Mouse (Mus musculus): Measurements from ENCODE around the gene Cd164l2. TPM values are rescaled to one million over a fixed set of nuclear protein-coding genes. Genes with fewer than 3 reads are reported as not detected.
A peak's percentile ranks its signal among the peaks of the same experiment; 100 is the strongest.

The Cd164l2 gene
- polyA plus RNA-seq, 1 experiment = 9.6 TPM

GRCm38 (mm10) chr4:133185893-133186292, 26.0 kb upstream of the Cd164l2 start:
- TF ChIP-seq POLR2A (IDR thresholded peaks at IDR 0.05; ENCODE audit: insufficient read depth, low read length) (no peak), EP300 (IDR thresholded peaks at IDR 0.05; ENCODE audit: insufficient read depth, low read depth, low read length) (no peak), CTCF (IDR thresholded peaks at IDR 0.05; ENCODE audit: low read depth, low read length) (no peak)
- no peaks in the 10 kb centered on the region for H3K9me3 ChIP-seq (replicated peaks; ENCODE audit: control insufficient read depth, insufficient read depth, low read length, poor library complexity, severe bottlenecking)
- H3K27me3 ChIP-seq (ENCODE audit: control insufficient read depth, insufficient read depth, low read length, poor library complexity, severe bottlenecking) = no peaks in the 10 kb centered on the region
- H3K4me3 ChIP-seq (ENCODE audit: low read depth, low read length) = no peak overlapping the region
- peaks cover 3% of the 10 kb centered on the region for H3K4me1 ChIP-seq (ENCODE audit: control insufficient read depth, insufficient read depth, low read length)
- H3K36me3 ChIP-seq (ENCODE audit: control insufficient read depth, insufficient read depth, low read length, poor library complexity, severe bottlenecking) = peaks cover 53% of the 10 kb centered on the region
- no peak overlapping the region for H3K27ac ChIP-seq (ENCODE audit: insufficient read depth, low read length)
- H3K9ac ChIP-seq (ENCODE audit: low read depth, poor library complexity, severe bottlenecking) = no peak overlapping the region

- Histone ChIP-seq H3K27ac (ENCODE audit: insufficient read depth, low read length) (no peak overlapping the region), H3K27me3 (ENCODE audit: control insufficient read depth, insufficient read depth, low read length, poor library complexity, severe bottlenecking) (no peaks in the 10 kb centered on the region), H3K9ac (ENCODE audit: low read depth, poor library complexity, severe bottlenecking) (no peak overlapping the region), H3K36me3 (ENCODE audit: control insufficient read depth, insufficient read depth, low read length, poor library complexity, severe bottlenecking) (peaks cover 51% of the 10 kb centered on the region), H3K4me1 (ENCODE audit: control insufficient read depth, insufficient read depth, low read length) (peaks cover 3% of the 10 kb centered on the region), H3K9me3 (replicated peaks; ENCODE audit: control insufficient read depth, insufficient read depth, low read length, poor library complexity, severe bottlenecking) (no peaks in the 10 kb centered on the region), H3K4me3 (ENCODE audit: low read depth, low read length) (no peak overlapping the region)
- no peak for TF ChIP-seq EP300 (IDR thresholded peaks at IDR 0.05; ENCODE audit: insufficient read depth, low read depth, low read length)
- peak; percentile 6 for TF ChIP-seq CTCF (IDR thresholded peaks at IDR 0.05; ENCODE audit: low read depth, low read length)
Observed at GRCm38 (mm10) chr4:133186856-133187255, 25.1 kb upstream of the Cd164l2 start.

GRCm38 (mm10) chr4:133189396-133189795, 22.5 kb upstream of the Cd164l2 start:
- Histone ChIP-seq H3K36me3 (ENCODE audit: control insufficient read depth, insufficient read depth, low read length, poor library complexity, severe bottlenecking) (peaks cover 62% of the 10 kb centered on the region), H3K9me3 (replicated peaks; ENCODE audit: control insufficient read depth, insufficient read depth, low read length, poor library complexity, severe bottlenecking) (no peaks in the 10 kb centered on the region)
- TF ChIP-seq EP300 (IDR thresholded peaks at IDR 0.05; ENCODE audit: insufficient read depth, low read depth, low read length) (peak; percentile 46; the same call in 1 of the 2 replicates), POLR2A (IDR thresholded peaks at IDR 0.05; ENCODE audit: insufficient read depth, low read length) (no peak)

GRCm38 (mm10) chr4:133194482-133194881, 17.4 kb upstream of the Cd164l2 start:
- TF ChIP-seq EP300 (IDR thresholded peaks at IDR 0.05; ENCODE audit: insufficient read depth, low read depth, low read length) (no peak), CTCF (IDR thresholded peaks at IDR 0.05; ENCODE audit: low read depth, low read length) (no peak), POLR2A (IDR thresholded peaks at IDR 0.05; ENCODE audit: insufficient read depth, low read length) (no peak)
- Histone ChIP-seq H3K4me3 (ENCODE audit: low read depth, low read length) (no peak overlapping the region), H3K27me3 (ENCODE audit: control insufficient read depth, insufficient read depth, low read length, poor library complexity, severe bottlenecking) (no peaks in the 10 kb centered on the region), H3K9me3 (replicated peaks; ENCODE audit: control insufficient read depth, insufficient read depth, low read length, poor library complexity, severe bottlenecking) (no peaks in the 10 kb centered on the region), H3K4me1 (ENCODE audit: control insufficient read depth, insufficient read depth, low read length) (no peaks in the 10 kb centered on the region), H3K36me3 (ENCODE audit: control insufficient read depth, insufficient read depth, low read length, poor library complexity, severe bottlenecking) (peaks cover 35% of the 10 kb centered on the region), H3K27ac (ENCODE audit: insufficient read depth, low read length) (no peak overlapping the region), H3K9ac (ENCODE audit: low read depth, poor library complexity, severe bottlenecking) (no peak overlapping the region)

More at GRCm38 (mm10) chr4:133189396-133189795, 22.5 kb upstream of the Cd164l2 start:
- H3K27ac ChIP-seq (ENCODE audit: insufficient read depth, low read length) = no peak overlapping the region
- no peak overlapping the region for H3K9ac ChIP-seq (ENCODE audit: low read depth, poor library complexity, severe bottlenecking)
- no peaks in the 10 kb centered on the region for H3K27me3 ChIP-seq (ENCODE audit: control insufficient read depth, insufficient read depth, low read length, poor library complexity, severe bottlenecking)
- no peak overlapping the region for H3K4me3 ChIP-seq (ENCODE audit: low read depth, low read length)
- H3K4me1 ChIP-seq (ENCODE audit: control insufficient read depth, insufficient read depth, low read length) = no peaks in the 10 kb centered on the region

- Histone ChIP-seq H3K27me3 (ENCODE audit: control insufficient read depth, insufficient read depth, low read length, poor library complexity, severe bottlenecking) (no peaks in the 10 kb centered on the region), H3K4me3 (ENCODE audit: low read depth, low read length) (no peak overlapping the region), H3K9me3 (replicated peaks; ENCODE audit: control insufficient read depth, insufficient read depth, low read length, poor library complexity, severe bottlenecking) (no peaks in the 10 kb centered on the region), H3K27ac (ENCODE audit: insufficient read depth, low read length) (no peak overlapping the region), H3K4me1 (ENCODE audit: control insufficient read depth, insufficient read depth, low read length) (no peaks in the 10 kb centered on the region), H3K36me3 (ENCODE audit: control insufficient read depth, insufficient read depth, low read length, poor library complexity, severe bottlenecking) (peaks cover 31% of the 10 kb centered on the region), H3K9ac (ENCODE audit: low read depth, poor library complexity, severe bottlenecking) (no peak overlapping the region)
- no peak for TF ChIP-seq EP300 (IDR thresholded peaks at IDR 0.05; ENCODE audit: insufficient read depth, low read depth, low read length)
- TF ChIP-seq CTCF (IDR thresholded peaks at IDR 0.05; ENCODE audit: low read depth, low read length) = no peak
- no peak for TF ChIP-seq POLR2A (IDR thresholded peaks at IDR 0.05; ENCODE audit: insufficient read depth, low read length)
Observed at GRCm38 (mm10) chr4:133195014-133195413, 16.9 kb upstream of the Cd164l2 start.

GRCm38 (mm10) chr4:133196136-133196535, 15.8 kb upstream of the Cd164l2 start:
- H3K4me1 ChIP-seq (ENCODE audit: control insufficient read depth, insufficient read depth, low read length) = peaks cover 2% of the 10 kb centered on the region
- H3K27ac ChIP-seq (ENCODE audit: insufficient read depth, low read length) = no peak overlapping the region

More at GRCm38 (mm10) chr4:133196136-133196535, 15.8 kb upstream of the Cd164l2 start:
- Histone ChIP-seq H3K36me3 (ENCODE audit: control insufficient read depth, insufficient read depth, low read length, poor library complexity, severe bottlenecking) (peaks cover 20% of the 10 kb centered on the region), H3K4me3 (ENCODE audit: low read depth, low read length) (no peak overlapping the region), H3K9ac (ENCODE audit: low read depth, poor library complexity, severe bottlenecking) (no peak overlapping the region), H3K9me3 (replicated peaks; ENCODE audit: control insufficient read depth, insufficient read depth, low read length, poor library complexity, severe bottlenecking) (no peaks in the 10 kb centered on the region), H3K27me3 (ENCODE audit: control insufficient read depth, insufficient read depth, low read length, poor library complexity, severe bottlenecking) (no peaks in the 10 kb centered on the region)
- no peak for TF ChIP-seq POLR2A (IDR thresholded peaks at IDR 0.05; ENCODE audit: insufficient read depth, low read length)
- TF ChIP-seq EP300 (IDR thresholded peaks at IDR 0.05; ENCODE audit: insufficient read depth, low read depth, low read length) = no peak
- no peak for TF ChIP-seq CTCF (IDR thresholded peaks at IDR 0.05; ENCODE audit: low read depth, low read length)

Measured in ES-Bruce4 (cell line).